In the genomic region with DNA sequence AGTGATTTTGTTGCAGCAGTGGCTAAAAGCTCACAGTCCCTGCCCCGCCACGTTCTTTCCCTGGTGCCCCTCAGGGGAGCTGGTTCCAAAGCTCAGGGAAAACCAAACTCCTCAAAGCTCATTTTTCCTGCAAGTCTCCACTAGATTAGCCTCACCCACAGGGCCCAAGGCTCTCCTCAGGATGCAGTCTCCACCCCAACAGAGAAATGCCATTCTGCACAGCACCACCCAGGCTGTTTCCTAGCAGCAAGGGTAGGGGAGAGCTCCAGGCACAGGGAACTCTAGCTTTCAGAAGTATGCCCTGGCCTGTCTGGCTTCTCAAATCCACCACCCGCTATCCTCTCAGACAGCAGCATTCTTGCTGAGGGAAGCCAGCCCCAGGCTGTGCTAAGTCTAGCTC, we compare ENCODE assay signal across 24 mouse cellular contexts.
A peak's percentile ranks its signal among the peaks of the same experiment; 100 is the strongest.
DNase-seq lines count a peak whose midpoint lies in the region; ATAC-seq and TF ChIP-seq lines count a peak whose summit lies in the region.
"Had no signal": no experiment of that assay in that cellular context is flagged by ENCODE, and none has a peak within 500 bp of the region (broad histone marks: within the 10 kb centered on the region; RNA-seq: fewer than 3 reads in every experiment).

No protein-coding gene starts in this region.

- H3K9ac ChIP-seq in heart, adult 2 months (ENCODE audit: low read depth, low read length), result no peak overlapping the region
- no peak overlapping the region for H3K9ac ChIP-seq in limb, embryonic 12.5 days (replicated peaks)
- H3K9ac ChIP-seq in embryonic facial prominence, embryonic 15.5 days, result no peak overlapping the region
- no peak overlapping the region for H3K9ac ChIP-seq in stomach, postnatal 0 days (ENCODE audit: low read length)
- H3K9ac ChIP-seq: forebrain, embryonic 12.5 days; hindbrain, embryonic 14.5 days; liver, embryonic 15.5 days; midbrain, embryonic 15.5 days; neural tube, embryonic 13.5 days had no signal

- intact Hi-C loops in heart, adult 2 months (cut with DNase I), result no loop called here
- intact Hi-C loops in heart, postnatal 36 days (cut with DNase I), result no loop called here

- ATAC-seq in limb, embryonic 12.5 days (ENCODE audit: insufficient number of reproducible peaks, insufficient read depth, low FRiP score, low TSS enrichment, low read depth), result no peak
- ATAC-seq in embryonic facial prominence, embryonic 15.5 days (ENCODE audit: insufficient number of reproducible peaks, low FRiP score, low TSS enrichment, low read depth), result 0 out of 2 replicates have a peak, but pooled peaks have one; percentile 25
- no peak; the same call in 1 of the 2 replicates for ATAC-seq in stomach, postnatal 0 days (ENCODE audit: low FRiP score, low TSS enrichment)
- ATAC-seq: CD4-positive, CD25-positive, alpha-beta regulatory T cell, adult 4 months; midbrain, embryonic 15.5 days had no signal

- peaks cover 10% of the 10 kb centered on the region for H3K36me3 ChIP-seq in heart, adult 2 months (ENCODE audit: control insufficient read depth, insufficient read depth, low read length)
- peaks cover 26% of the 10 kb centered on the region for H3K36me3 ChIP-seq in limb, embryonic 12.5 days
- H3K36me3 ChIP-seq in limb, embryonic 10.5 days, result peaks cover 11% of the 10 kb centered on the region
- H3K36me3 ChIP-seq in embryonic facial prominence, embryonic 15.5 days, result peaks cover 26% of the 10 kb centered on the region
- H3K36me3 ChIP-seq in stomach, postnatal 0 days (ENCODE audit: control insufficient read depth, insufficient read depth, low read length), result peaks cover 8% of the 10 kb centered on the region

- no peaks in the 10 kb centered on the region for H3K9me3 ChIP-seq in limb, embryonic 12.5 days
- no peaks in the 10 kb centered on the region for H3K9me3 ChIP-seq in limb, embryonic 10.5 days (replicated peaks)
- H3K9me3 ChIP-seq in embryonic facial prominence, embryonic 15.5 days (replicated peaks), result no peaks in the 10 kb centered on the region
- H3K9me3 ChIP-seq in stomach, postnatal 0 days (ENCODE audit: control insufficient read depth, low read length), result no peaks in the 10 kb centered on the region
- H3K9me3 ChIP-seq: forebrain, embryonic 12.5 days; liver, embryonic 15.5 days; midbrain, embryonic 15.5 days; neural tube, embryonic 13.5 days had no signal

- TF ChIP-seq EP300 in heart, adult 2 months (IDR thresholded peaks at IDR 0.05; ENCODE audit: insufficient read depth, low read depth, low read length), result no peak
- no peak for TF ChIP-seq EP300 in stomach, postnatal 0 days (optimal IDR thresholded peaks at IDR 0.05)

- peaks cover 21% of the 10 kb centered on the region for H3K4me1 ChIP-seq in heart, adult 2 months (ENCODE audit: control insufficient read depth, insufficient read depth, low read length)
- H3K4me1 ChIP-seq in limb, embryonic 12.5 days (replicated peaks), result peaks cover 3% of the 10 kb centered on the region; the same call in 1 of the 2 replicates
- H3K4me1 ChIP-seq in limb, embryonic 10.5 days, result peaks cover 19% of the 10 kb centered on the region; the same call in 1 of the 2 replicates
- peaks cover 14% of the 10 kb centered on the region for H3K4me1 ChIP-seq in embryonic facial prominence, embryonic 15.5 days
- H3K4me1 ChIP-seq in stomach, postnatal 0 days (replicated peaks; ENCODE audit: control insufficient read depth, insufficient read depth), result peaks cover 5% of the 10 kb centered on the region; the same call in 1 of the 2 replicates
- H3K4me1 ChIP-seq: liver, embryonic 15.5 days; midbrain, embryonic 15.5 days had no signal

- H3K79me2 ChIP-seq in heart, adult 2 months (replicated peaks; ENCODE audit: control insufficient read depth, insufficient read depth, low read length), result no peaks in the 10 kb centered on the region

- H3K27ac ChIP-seq in heart, adult 2 months, result peak overlapping the region; percentile 21; the same call in 1 of the 2 replicates
- 0 out of 2 replicates have a peak overlapping the region, but pooled peaks have one; percentile 4 for H3K27ac ChIP-seq in limb, embryonic 12.5 days
- H3K27ac ChIP-seq in limb, embryonic 10.5 days, result no peak overlapping the region
- H3K27ac ChIP-seq in embryonic facial prominence, embryonic 15.5 days (replicated peaks), result peak overlapping the region; percentile 68
- H3K27ac ChIP-seq in stomach, postnatal 0 days (replicated peaks), result peak overlapping the region; percentile 69
- H3K27ac ChIP-seq: forebrain, embryonic 12.5 days; hindbrain, embryonic 14.5 days; kidney, postnatal 0 days; liver, embryonic 15.5 days; midbrain, embryonic 15.5 days; neural tube, embryonic 13.5 days had no signal

- no peak overlapping the region for H3K4me2 ChIP-seq in limb, embryonic 12.5 days
- H3K4me2 ChIP-seq in embryonic facial prominence, embryonic 15.5 days (replicated peaks), result no peak overlapping the region
- H3K4me2 ChIP-seq in stomach, postnatal 0 days (replicated peaks; ENCODE audit: low read depth), result no peak overlapping the region
- H3K4me2 ChIP-seq: forebrain, embryonic 12.5 days; heart, embryonic 11.5 days; hindbrain, embryonic 14.5 days; liver, embryonic 15.5 days; midbrain, embryonic 15.5 days; neural tube, embryonic 13.5 days had no signal

- 85% methylated on average over 3 of the region's 3 CpGs for WGBS in heart, adult 2 months
- WGBS in limb, embryonic 12.5 days, result 71% methylated on average over 3 of the region's 3 CpGs
- WGBS in limb, embryonic 10.5 days, result 79% methylated on average over 3 of the region's 3 CpGs
- WGBS in embryonic facial prominence, embryonic 15.5 days, result 36% methylated on average over 3 of the region's 3 CpGs
- 46% methylated on average over 3 of the region's 3 CpGs for WGBS in stomach, postnatal 0 days

- no peaks in the 10 kb centered on the region for H3K27me3 ChIP-seq in heart, adult 2 months (ENCODE audit: control insufficient read depth, insufficient read depth, low read length)
- H3K27me3 ChIP-seq in limb, embryonic 12.5 days, result no peaks in the 10 kb centered on the region
- no peaks in the 10 kb centered on the region for H3K27me3 ChIP-seq in limb, embryonic 10.5 days (ENCODE audit: low read depth, poor library complexity, severe bottlenecking)
- no peaks in the 10 kb centered on the region for H3K27me3 ChIP-seq in embryonic facial prominence, embryonic 15.5 days
- H3K27me3 ChIP-seq in stomach, postnatal 0 days (ENCODE audit: control insufficient read depth, insufficient read depth, low read length), result no peaks in the 10 kb centered on the region
- H3K27me3 ChIP-seq: forebrain, embryonic 12.5 days; liver, embryonic 15.5 days; midbrain, embryonic 15.5 days; neural tube, embryonic 13.5 days had no signal

- no peak for TF ChIP-seq POLR2A in heart, adult 2 months (IDR thresholded peaks at IDR 0.05; ENCODE audit: insufficient read depth, low read depth, low read length)

- no peak overlapping the region for H3K4me3 ChIP-seq in heart, adult 2 months
- H3K4me3 ChIP-seq in limb, embryonic 12.5 days (replicated peaks), result no peak overlapping the region
- no peak overlapping the region for H3K4me3 ChIP-seq in limb, embryonic 10.5 days
- H3K4me3 ChIP-seq in embryonic facial prominence, embryonic 15.5 days (replicated peaks), result no peak overlapping the region
- no peak overlapping the region for H3K4me3 ChIP-seq in stomach, postnatal 0 days (ENCODE audit: low read depth, low read length)
- H3K4me3 ChIP-seq: forebrain, embryonic 12.5 days; liver, embryonic 15.5 days; midbrain, embryonic 15.5 days; myocyte; neural tube, embryonic 13.5 days had no signal

- no peak for DNase-seq in heart, adult 2 months
- no peak for DNase-seq in heart, postnatal 36 days
- DNase-seq in limb, embryonic 10.5 days (ENCODE audit: low spot score), result no peak
- DNase-seq in stomach, postnatal 0 days (ENCODE audit: low spot score), result no peak
- no peak for DNase-seq in lung, adult 18-20 months
- no peak for DNase-seq in spleen, postnatal 36 days (ENCODE audit: low spot score in 2 of 2)
- DNase-seq: cerebellum, adult 11-12 months; cerebellum, postnatal 14 days; kidney, adult 2 months; lung, postnatal 4 days; retina, postnatal 1 day; right cerebral cortex, postnatal 25 days; thymus, postnatal 25 days had no signal

- TF ChIP-seq CTCF in heart, adult 2 months (IDR thresholded peaks at IDR 0.05), result no peak
- TF ChIP-seq CTCF in stomach, postnatal 0 days (IDR thresholded peaks at IDR 0.05; ENCODE audit: low read depth), result no peak
